Mouse (Mus musculus): ENCODE results near the gene Gulp1. TPM values are rescaled to one million over a fixed set of nuclear protein-coding genes. Genes with fewer than 3 reads are reported as not detected.
A peak's percentile ranks its signal among the peaks of the same experiment; 100 is the strongest.

Gene Gulp1
- polyA plus RNA-seq, 1 experiment from 2014 or later = 10.8 TPM

DNA sequence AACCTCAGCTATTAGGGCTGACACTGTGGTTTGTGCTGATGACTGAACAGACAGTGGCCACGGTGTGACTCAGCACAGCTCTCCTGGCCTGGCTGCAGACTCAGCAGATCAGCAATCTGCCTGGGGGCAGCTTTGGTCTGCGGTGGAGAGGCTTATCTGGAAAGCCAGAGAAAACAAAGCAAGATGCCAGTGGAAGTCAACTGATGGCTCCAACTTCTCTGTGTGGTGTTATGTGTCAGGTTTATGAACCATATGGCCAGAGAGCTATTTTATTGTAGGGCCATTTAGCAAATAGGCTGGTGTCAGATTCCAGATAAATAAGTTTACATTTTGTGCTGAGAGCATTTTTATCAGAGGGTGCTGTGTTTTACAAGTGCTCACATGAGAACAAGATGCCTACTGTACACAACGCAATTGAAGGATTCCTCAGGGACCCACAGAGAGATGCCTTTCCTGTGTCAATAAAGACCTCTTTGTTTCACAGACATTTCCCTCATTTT, 33.6 kb downstream of the Gulp1 start:
- 6% methylated on average over 3 of the region's 3 CpGs for WGBS
- H3K4me2 ChIP-seq (ENCODE audit: low read depth, low read length) = no peak overlapping the region
- no peaks in the 10 kb centered on the region for H3K9me3 ChIP-seq (ENCODE audit: control insufficient read depth, low read length)
- H3K36me3 ChIP-seq (ENCODE audit: control insufficient read depth, insufficient read depth, low read length) = no peaks in the 10 kb centered on the region
- no peak overlapping the region for H3K27ac ChIP-seq (ENCODE audit: low read length)
- ATAC-seq = peak; percentile 89
- no peaks in the 10 kb centered on the region for H3K4me1 ChIP-seq (ENCODE audit: control insufficient read depth, insufficient read depth, low read length)
- no peaks in the 10 kb centered on the region for H3K27me3 ChIP-seq (replicated peaks; ENCODE audit: control insufficient read depth, insufficient read depth, low read length)
- H3K4me3 ChIP-seq (ENCODE audit: low read length) = no peak overlapping the region
- no peak overlapping the region for H3K9ac ChIP-seq (ENCODE audit: low read depth, low read length)

DNA sequence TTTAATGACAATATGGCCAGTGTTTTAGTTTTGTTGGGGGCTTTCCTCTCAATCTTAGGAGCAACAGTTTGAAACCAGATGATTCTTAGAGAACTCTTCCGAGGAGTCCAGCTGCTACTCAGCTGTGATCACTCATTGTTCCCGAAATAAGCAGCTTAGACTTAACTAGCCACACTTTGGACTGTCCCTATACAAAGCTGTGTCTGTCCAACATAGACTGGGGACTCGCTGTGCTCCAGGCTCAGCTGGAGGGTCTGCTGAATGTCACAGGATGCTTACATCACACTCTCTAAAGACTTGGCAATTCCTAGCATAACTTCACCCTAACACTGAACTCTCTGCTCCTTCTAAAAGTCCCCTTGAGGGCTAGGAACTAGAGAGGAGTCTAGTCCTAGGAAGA, 40.4 kb downstream of the Gulp1 start:
- Histone ChIP-seq H3K9me3 (ENCODE audit: control insufficient read depth, low read length) (no peaks in the 10 kb centered on the region), H3K4me1 (ENCODE audit: control insufficient read depth, insufficient read depth, low read length) (no peaks in the 10 kb centered on the region), H3K4me2 (ENCODE audit: low read depth, low read length) (no peak overlapping the region), H3K27ac (ENCODE audit: low read length) (no peak overlapping the region), H3K27me3 (replicated peaks; ENCODE audit: control insufficient read depth, insufficient read depth, low read length) (no peaks in the 10 kb centered on the region), H3K4me3 (ENCODE audit: low read length) (no peak overlapping the region), H3K36me3 (ENCODE audit: control insufficient read depth, insufficient read depth, low read length) (no peaks in the 10 kb centered on the region), H3K9ac (ENCODE audit: low read depth, low read length) (no peak overlapping the region)
- ATAC-seq = peak; percentile 80
- WGBS = 31% methylated on average over 3 of the region's 3 CpGs

GRCm38 (mm10) chr1:44593109-44593508, 41.8 kb downstream of the Gulp1 start:
- Histone ChIP-seq H3K27me3 (replicated peaks; ENCODE audit: control insufficient read depth, insufficient read depth, low read length) (no peaks in the 10 kb centered on the region), H3K9ac (ENCODE audit: low read depth, low read length) (no peak overlapping the region), H3K36me3 (ENCODE audit: control insufficient read depth, insufficient read depth, low read length) (no peaks in the 10 kb centered on the region), H3K4me2 (ENCODE audit: low read depth, low read length) (no peak overlapping the region), H3K4me1 (ENCODE audit: control insufficient read depth, insufficient read depth, low read length) (no peaks in the 10 kb centered on the region), H3K27ac (ENCODE audit: low read length) (no peak overlapping the region), H3K4me3 (ENCODE audit: low read length) (no peak overlapping the region), H3K9me3 (ENCODE audit: control insufficient read depth, low read length) (no peaks in the 10 kb centered on the region)
- ATAC-seq = no peak
- 85% methylated on average over 1 of the region's 1 CpGs for WGBS

DNA sequence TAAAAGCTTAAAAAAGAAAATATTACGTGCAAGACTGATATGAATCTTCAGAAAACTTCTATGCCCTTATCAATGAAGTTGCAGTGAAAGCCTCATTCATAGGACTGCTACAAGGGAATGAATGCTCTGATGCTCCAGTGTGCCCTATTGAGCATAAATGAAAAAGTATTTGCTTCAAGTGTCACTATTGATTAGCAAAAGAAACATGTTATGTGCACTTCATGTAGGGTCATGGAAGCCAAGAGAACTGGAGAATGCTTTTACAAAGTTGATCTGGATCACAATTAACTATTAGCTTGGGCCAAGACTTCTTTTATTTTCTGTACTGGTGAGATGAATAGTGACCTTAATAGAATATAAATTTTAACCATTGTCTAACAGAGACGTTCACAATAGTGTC, 47.0 kb downstream of the Gulp1 start:
- no peak overlapping the region for H3K4me2 ChIP-seq (ENCODE audit: low read depth, low read length)
- no peaks in the 10 kb centered on the region for H3K27me3 ChIP-seq (replicated peaks; ENCODE audit: control insufficient read depth, insufficient read depth, low read length)
- H3K36me3 ChIP-seq (ENCODE audit: control insufficient read depth, insufficient read depth, low read length) = no peaks in the 10 kb centered on the region
- no peak overlapping the region for H3K9ac ChIP-seq (ENCODE audit: low read depth, low read length)
- no peak overlapping the region for H3K27ac ChIP-seq (ENCODE audit: low read length)
- WGBS = 72% methylated on average over 2 of the region's 2 CpGs
- no peak overlapping the region for H3K4me3 ChIP-seq (ENCODE audit: low read length)
- no peaks in the 10 kb centered on the region for H3K9me3 ChIP-seq (ENCODE audit: control insufficient read depth, low read length)
- no peaks in the 10 kb centered on the region for H3K4me1 ChIP-seq (ENCODE audit: control insufficient read depth, insufficient read depth, low read length)
- ATAC-seq = no peak

GRCm38 (mm10) chr1:44613294-44614041, 62.2 kb downstream of the Gulp1 start:
- Histone ChIP-seq H3K4me3 (ENCODE audit: low read length) (no peak overlapping the region), H3K9ac (ENCODE audit: low read depth, low read length) (no peak overlapping the region), H3K9me3 (ENCODE audit: control insufficient read depth, low read length) (no peaks in the 10 kb centered on the region), H3K27me3 (replicated peaks; ENCODE audit: control insufficient read depth, insufficient read depth, low read length) (no peaks in the 10 kb centered on the region), H3K36me3 (ENCODE audit: control insufficient read depth, insufficient read depth, low read length) (no peaks in the 10 kb centered on the region), H3K4me1 (ENCODE audit: control insufficient read depth, insufficient read depth, low read length) (no peaks in the 10 kb centered on the region), H3K4me2 (ENCODE audit: low read depth, low read length) (no peak overlapping the region), H3K27ac (ENCODE audit: low read length) (no peak overlapping the region)
- no peak for ATAC-seq
- WGBS = 67% methylated on average over 2 of the region's 2 CpGs

DNA sequence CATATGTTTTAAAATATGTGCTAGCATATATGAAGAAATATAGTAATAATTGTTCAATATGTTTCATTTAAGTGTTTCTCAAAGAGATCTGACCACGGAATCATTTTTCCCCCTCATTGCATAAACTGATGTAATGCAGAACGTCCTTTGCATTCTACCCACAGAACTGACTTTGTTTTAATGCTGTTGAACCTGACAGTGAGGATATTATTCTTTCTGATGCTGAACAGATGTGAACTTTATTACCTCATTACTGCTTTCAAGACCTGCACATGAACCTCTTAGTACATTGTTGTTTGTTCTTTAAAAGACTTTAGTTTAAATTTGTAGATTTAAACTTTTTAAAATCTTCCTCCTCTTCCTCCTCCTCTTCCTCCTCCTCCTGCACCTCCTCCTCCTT, 67.4 kb downstream of the Gulp1 start:
- no peak overlapping the region for H3K4me3 ChIP-seq (ENCODE audit: low read length)
- ATAC-seq = no peak
- H3K36me3 ChIP-seq (ENCODE audit: control insufficient read depth, insufficient read depth, low read length) = no peaks in the 10 kb centered on the region
- no peaks in the 10 kb centered on the region for H3K9me3 ChIP-seq (ENCODE audit: control insufficient read depth, low read length)
- H3K9ac ChIP-seq (ENCODE audit: low read depth, low read length) = no peak overlapping the region
- 37% methylated on average over 2 of the region's 2 CpGs for WGBS
- no peak overlapping the region for H3K4me2 ChIP-seq (ENCODE audit: low read depth, low read length)
- H3K27me3 ChIP-seq (replicated peaks; ENCODE audit: control insufficient read depth, insufficient read depth, low read length) = no peaks in the 10 kb centered on the region
- 0 out of 2 replicates have a peak, but pooled peaks cover 3% of the 10 kb centered on the region for H3K4me1 ChIP-seq (ENCODE audit: control insufficient read depth, insufficient read depth, low read length)
- H3K27ac ChIP-seq (ENCODE audit: low read length) = no peak overlapping the region

DNA sequence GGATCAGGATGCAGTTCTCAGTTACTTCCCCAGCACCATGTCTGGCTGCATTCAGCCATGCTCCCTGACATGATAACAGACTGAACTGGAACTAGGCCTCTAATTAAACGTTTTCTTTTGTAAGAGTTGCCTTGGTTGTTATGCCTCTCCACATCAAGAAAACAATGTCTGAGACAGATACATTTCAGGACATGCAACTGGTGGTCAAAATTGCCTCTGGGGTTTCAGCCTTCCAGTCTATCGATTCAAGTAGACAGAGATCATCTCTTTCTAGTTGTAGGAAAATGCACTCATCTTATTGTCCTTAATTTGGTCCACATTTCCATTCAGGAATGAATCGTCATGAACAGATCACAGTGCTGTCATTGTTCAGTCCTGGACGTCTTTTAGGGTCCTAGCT, 83.2 kb downstream of the Gulp1 start:
- no peak for ATAC-seq
- no peak overlapping the region for H3K4me3 ChIP-seq (ENCODE audit: low read length)
- WGBS = 62% methylated on average over 4 of the region's 4 CpGs

GRCm38 (mm10) chr1:44645678-44646276, 94.5 kb downstream of the Gulp1 start:
- WGBS = 87% methylated on average over 6 of the region's 6 CpGs

More for the DNA sequence above, 83.2 kb downstream of the Gulp1 start:
- Histone ChIP-seq H3K9ac (ENCODE audit: low read depth, low read length) (no peak overlapping the region), H3K9me3 (ENCODE audit: control insufficient read depth, low read length) (no peaks in the 10 kb centered on the region), H3K4me2 (ENCODE audit: low read depth, low read length) (no peak overlapping the region), H3K27ac (ENCODE audit: low read length) (no peak overlapping the region), H3K27me3 (replicated peaks; ENCODE audit: control insufficient read depth, insufficient read depth, low read length) (no peaks in the 10 kb centered on the region), H3K4me1 (ENCODE audit: control insufficient read depth, insufficient read depth, low read length) (no peaks in the 10 kb centered on the region), H3K36me3 (ENCODE audit: control insufficient read depth, insufficient read depth, low read length) (no peaks in the 10 kb centered on the region)

GRCm38 (mm10) chr1:44678974-44679373, 127.7 kb downstream of the Gulp1 start:
- H3K4me2 ChIP-seq (ENCODE audit: low read depth, low read length) = no peak overlapping the region
- no peaks in the 10 kb centered on the region for H3K4me1 ChIP-seq (ENCODE audit: control insufficient read depth, insufficient read depth, low read length)
- no peaks in the 10 kb centered on the region for H3K27me3 ChIP-seq (replicated peaks; ENCODE audit: control insufficient read depth, insufficient read depth, low read length)
- H3K9ac ChIP-seq (ENCODE audit: low read depth, low read length) = no peak overlapping the region
- H3K36me3 ChIP-seq (ENCODE audit: control insufficient read depth, insufficient read depth, low read length) = no peaks in the 10 kb centered on the region
- WGBS = 67% methylated on average over 3 of the region's 3 CpGs
- no peak for ATAC-seq
- no peak overlapping the region for H3K4me3 ChIP-seq (ENCODE audit: low read length)
- no peaks in the 10 kb centered on the region for H3K9me3 ChIP-seq (ENCODE audit: control insufficient read depth, low read length)
- no peak overlapping the region for H3K27ac ChIP-seq (ENCODE audit: low read length)

More at GRCm38 (mm10) chr1:44645678-44646276, 94.5 kb downstream of the Gulp1 start:
- no peak overlapping the region for H3K4me3 ChIP-seq (ENCODE audit: low read length)
- H3K4me2 ChIP-seq (ENCODE audit: low read depth, low read length) = no peak overlapping the region
- no peak overlapping the region for H3K27ac ChIP-seq (ENCODE audit: low read length)
- H3K9me3 ChIP-seq (ENCODE audit: control insufficient read depth, low read length) = no peaks in the 10 kb centered on the region
- H3K27me3 ChIP-seq (replicated peaks; ENCODE audit: control insufficient read depth, insufficient read depth, low read length) = no peaks in the 10 kb centered on the region
- no peak overlapping the region for H3K9ac ChIP-seq (ENCODE audit: low read depth, low read length)
- no peaks in the 10 kb centered on the region for H3K36me3 ChIP-seq (ENCODE audit: control insufficient read depth, insufficient read depth, low read length)
- no peaks in the 10 kb centered on the region for H3K4me1 ChIP-seq (ENCODE audit: control insufficient read depth, insufficient read depth, low read length)
- no peak for ATAC-seq

All from intestine, embryonic 16.5 days (tissue).